Mouse (Mus musculus): ENCODE results near the gene Dennd1c. TPM values are rescaled to one million over a fixed set of nuclear protein-coding genes. Genes with fewer than 3 reads are reported as not detected.

Dennd1c gene
- polyA plus RNA-seq (2017; shearing (Covaris generic)): 288 TPM

GRCm38 (mm10) chr17:57078336-57078735, at the start of gene Dennd1c:
Dennd1c (minus strand) TSS chr17:57078514.

GRCm38 (mm10) chr17:57105181-57106034, 27.1 kb upstream of the Dennd1c start, which contains the start of gene Tnfsf9:
Tnfsf9 (plus strand) TSS chr17:57105325.

GRCm38 (mm10) chr17:57087049-57087832, 8.9 kb upstream of the Dennd1c start, which contains the start of gene Tubb4a:
Tubb4a (minus strand) TSS chr17:57087782.

GRCm38 (mm10) chr17:57059486-57059977, 18.8 kb downstream of the Dennd1c start, which contains the start of gene Slc25a23:
Slc25a23 (minus strand) TSS chr17:57059863.

GRCm38 (mm10) chr17:57058891-57059485, 19.3 kb downstream of the Dennd1c start, which contains the start of gene Crb3:
Crb3 (plus strand) TSS chr17:57059105.

GRCm38 (mm10) chr17:57041554-57041953, 36.8 kb downstream of the Dennd1c start, which contains the start of gene Slc25a41:
Slc25a41 (minus strand) TSS chr17:57041654.

GRCm38 (mm10) chr17:57030931-57031660, 47.2 kb downstream of the Dennd1c start, which contains the start of gene Khsrp:
Khsrp (minus strand) TSS chr17:57031522.

Other genes starting within 250 kb of the Dennd1c start
- 1.4 TPM for gene Rfx2, start 247.5 kb downstream of the Dennd1c start, polyA plus RNA-seq (2017; shearing (Covaris generic))
- not detected for gene Acsbg2, start 204.1 kb downstream of the Dennd1c start, polyA plus RNA-seq (2017; shearing (Covaris generic))
- gene 1700061G19Rik, start 203.0 kb downstream of the Dennd1c start, polyA plus RNA-seq (2017; shearing (Covaris generic)): 0.24 TPM
- 42.0 TPM for gene Mllt1, start 143.1 kb downstream of the Dennd1c start, polyA plus RNA-seq (2017; shearing (Covaris generic))
- gene Acer1, start 96.4 kb downstream of the Dennd1c start, polyA plus RNA-seq (2017; shearing (Covaris generic)): not detected
- gene Clpp, start 88.2 kb downstream of the Dennd1c start, polyA plus RNA-seq (2017; shearing (Covaris generic)): 76.9 TPM
- gene Alkbh7, start 81.2 kb downstream of the Dennd1c start, polyA plus RNA-seq (2017; shearing (Covaris generic)): 34.2 TPM
- 1.6 TPM for gene Pspn, start 78.5 kb downstream of the Dennd1c start, polyA plus RNA-seq (2017; shearing (Covaris generic))
- 90.6 TPM for gene Gtf2f1, start 67.2 kb downstream of the Dennd1c start, polyA plus RNA-seq (2017; shearing (Covaris generic))
- gene Gm17949, start 67.0 kb downstream of the Dennd1c start, polyA plus RNA-seq (2017; shearing (Covaris generic)): 0.61 TPM
- gene Khsrp, start 47.0 kb downstream of the Dennd1c start, polyA plus RNA-seq (2017; shearing (Covaris generic)): 56.0 TPM
- gene Slc25a41, start 36.9 kb downstream of the Dennd1c start, polyA plus RNA-seq (2017; shearing (Covaris generic)): not detected
- gene Crb3, start 19.4 kb downstream of the Dennd1c start, polyA plus RNA-seq (2017; shearing (Covaris generic)): 1.1 TPM
- 7.9 TPM for gene Slc25a23, start 18.7 kb downstream of the Dennd1c start, polyA plus RNA-seq (2017; shearing (Covaris generic))
- gene Tubb4a, start 9.3 kb upstream of the Dennd1c start, polyA plus RNA-seq (2017; shearing (Covaris generic)): 1.8 TPM
- gene Tnfsf9, start 26.8 kb upstream of the Dennd1c start, polyA plus RNA-seq (2017; shearing (Covaris generic)): 4.1 TPM
- gene Cd70, start 71.3 kb upstream of the Dennd1c start, polyA plus RNA-seq (2017; shearing (Covaris generic)): 0.72 TPM
- gene Tnfsf14, start 115.7 kb upstream of the Dennd1c start, polyA plus RNA-seq (2017; shearing (Covaris generic)): 3.4 TPM
- 0.56 TPM for gene C3, start 149.6 kb upstream of the Dennd1c start, polyA plus RNA-seq (2017; shearing (Covaris generic))
- gene Gpr108, start 169.9 kb upstream of the Dennd1c start, polyA plus RNA-seq (2017; shearing (Covaris generic)): 82.5 TPM
- gene Trip10, start 170.9 kb upstream of the Dennd1c start, polyA plus RNA-seq (2017; shearing (Covaris generic)): 4.9 TPM
- gene Vav1, start 200.6 kb upstream of the Dennd1c start, polyA plus RNA-seq (2017; shearing (Covaris generic)): 217 TPM